Mouse (Mus musculus) kidney, embryonic 14.5 days (tissue): ENCODE data around the gene Lrrn4. TPM values are rescaled to one million over a fixed set of nuclear protein-coding genes. Genes with fewer than 3 reads are reported as not detected.

ENCODE experiments used
- ATAC-seq: fragments of 200-750 bp; cut with Nextera tagmentation; 2 replicates; pipeline ENCODE4 v1.8.0; 2017; ENCODE audit warnings: moderate number of reproducible peaks, mild to moderate bottlenecking, moderate TSS enrichment, moderate library complexity; ENCODE audit not compliant: low FRiP score, low TSS enrichment
- H3K27ac ChIP-seq: fragments of 300-500 bp; sonication (generic); 2 replicates; pipeline ENCODE4 v1.5.1; 2014; ENCODE audit warnings: low read depth, mild to moderate bottlenecking, low read length, moderate library complexity, mixed read lengths
- H3K27me3 ChIP-seq: fragments of 300-500 bp; sonication (generic); 2 replicates; pipeline ENCODE4 v1.6.1; 2014; ENCODE audit warnings: mild to moderate bottlenecking, low read length; ENCODE audit not compliant: control insufficient read depth, insufficient read depth
- H3K36me3 ChIP-seq: fragments of 300-500 bp; sonication (generic); 2 replicates; pipeline ENCODE4 v1.6.1; 2014; ENCODE audit warnings: low read length, mixed read lengths; ENCODE audit not compliant: control insufficient read depth, insufficient read depth
- H3K4me1 ChIP-seq: fragments of 300-500 bp; sonication (generic); 2 replicates; pipeline ENCODE4 v1.6.1; 2014; ENCODE audit warnings: low read length, mixed read lengths; ENCODE audit not compliant: control insufficient read depth, insufficient read depth
- H3K4me2 ChIP-seq: fragments of 300-500 bp; sonication (generic); replicated peaks from 2 replicates; pipeline ENCODE4 v1.6.1; 2014; ENCODE audit warnings: low read depth, mild to moderate bottlenecking, low read length
- H3K4me3 ChIP-seq: fragments of 300-500 bp; sonication (generic); 2 replicates; pipeline ENCODE4 v1.5.1; 2014; ENCODE audit warnings: mild to moderate bottlenecking, low read length
- H3K9ac ChIP-seq: fragments of 300-500 bp; sonication (generic); 2 replicates; pipeline ENCODE4 v1.6.1; 2014; ENCODE audit warnings: low read depth, mild to moderate bottlenecking, low read length, moderate library complexity
- H3K9me3 ChIP-seq: fragments of 300-500 bp; sonication (generic); 2 replicates; pipeline ENCODE4 v1.6.1; 2016; ENCODE audit warnings: low read length; ENCODE audit not compliant: control insufficient read depth
- WGBS: fragments of 180-500 bp; shearing (Covaris S2); extraction: QIAGEN DNeasy Blood & Tissue Kit; methylation state at CpG from one replicate; pipeline ENCODE4 v1.1.7; 2014; 5-methylcytosine and 5-hydroxymethylcytosine counted together
- polyA plus RNA-seq: library from polyadenylated mRNA; unstranded; fragments of >200 nt; fragmentation: Nextera tagmentation; extraction: Ambion mirVana; gene quantifications from 2 replicates; pipeline ENCODE4 v1.2.1, GENCODE M21; 2014

Lrrn4 gene
- polyA plus RNA-seq, 1 experiment from 2014 or later, result 0.55 TPM

GRCm38 (mm10) chr2:132879261-132880044 lies 1.2 kb downstream of the Lrrn4 start:
- H3K4me1 ChIP-seq, result peaks cover 26% of the 10 kb centered on the region
- no peaks in the 10 kb centered on the region for H3K9me3 ChIP-seq
- H3K4me2 ChIP-seq, result peak overlapping the region; percentile 99
- no peaks in the 10 kb centered on the region for H3K36me3 ChIP-seq
- peak; percentile 69 for ATAC-seq
- peak overlapping the region; percentile 53 for H3K9ac ChIP-seq
- under 1% methylated on average over 58 of the region's 58 CpGs for WGBS
- peak overlapping the region; percentile 51 for H3K4me3 ChIP-seq
- peaks cover 32% of the 10 kb centered on the region for H3K27me3 ChIP-seq
- H3K27ac ChIP-seq, result no peak overlapping the region

GRCm38 (mm10) chr2:132876991-132877390 lies 3.7 kb downstream of the Lrrn4 start:
- Histone ChIP-seq H3K27me3 (peaks cover 32% of the 10 kb centered on the region), H3K4me3 (no peak overlapping the region), H3K27ac (no peak overlapping the region), H3K9me3 (no peaks in the 10 kb centered on the region), H3K36me3 (no peaks in the 10 kb centered on the region), H3K9ac (no peak overlapping the region), H3K4me1 (peaks cover 24% of the 10 kb centered on the region), H3K4me2 (no peak overlapping the region)
- 69% methylated on average over 1 of the region's 1 CpGs for WGBS
- no peak for ATAC-seq

- H3K4me1 ChIP-seq, result 0 out of 2 replicates have a peak, but pooled peaks cover under 1% of the 10 kb centered on the region
- H3K36me3 ChIP-seq, result no peaks in the 10 kb centered on the region
- H3K9me3 ChIP-seq, result no peaks in the 10 kb centered on the region
- H3K4me3 ChIP-seq, result no peak overlapping the region
- H3K27me3 ChIP-seq, result peaks cover 10% of the 10 kb centered on the region
- H3K27ac ChIP-seq, result no peak overlapping the region
- 85% methylated on average over 10 of the region's 10 CpGs for WGBS
- no peak overlapping the region for H3K9ac ChIP-seq
- ATAC-seq, result no peak
- H3K4me2 ChIP-seq, result no peak overlapping the region
Measured at GRCm38 (mm10) chr2:132873657-132874326, 6.9 kb downstream of the Lrrn4 start.

- Histone ChIP-seq H3K9ac (no peak overlapping the region), H3K9me3 (no peaks in the 10 kb centered on the region), H3K27me3 (no peaks in the 10 kb centered on the region), H3K27ac (no peak overlapping the region), H3K4me2 (no peak overlapping the region), H3K4me3 (no peak overlapping the region), H3K4me1 (no peaks in the 10 kb centered on the region), H3K36me3 (peaks cover 6% of the 10 kb centered on the region; the same call in 1 of the 2 replicates)
- no peak for ATAC-seq
- WGBS, result 68% methylated on average over 3 of the region's 3 CpGs
Measured at GRCm38 (mm10) chr2:132871663-132872062, 9.0 kb downstream of the Lrrn4 start.

- Histone ChIP-seq H3K36me3 (peaks cover 16% of the 10 kb centered on the region; the same call in 1 of the 2 replicates), H3K4me1 (no peaks in the 10 kb centered on the region), H3K27ac (no peak overlapping the region), H3K9ac (no peak overlapping the region), H3K4me3 (no peak overlapping the region), H3K9me3 (no peaks in the 10 kb centered on the region), H3K4me2 (no peak overlapping the region), H3K27me3 (no peaks in the 10 kb centered on the region)
- no peak for ATAC-seq
- WGBS, result 81% methylated on average over 4 of the region's 4 CpGs
Measured at GRCm38 (mm10) chr2:132870286-132870685, 10.4 kb downstream of the Lrrn4 start.

GRCm38 (mm10) chr2:132869682-132870081 lies 11.0 kb downstream of the Lrrn4 start:
- 90% methylated on average over 5 of the region's 5 CpGs for WGBS
- no peaks in the 10 kb centered on the region for H3K9me3 ChIP-seq

GRCm38 (mm10) chr2:132867521-132867920 lies 13.2 kb downstream of the Lrrn4 start:
- Histone ChIP-seq H3K9ac (no peak overlapping the region), H3K4me1 (no peaks in the 10 kb centered on the region), H3K36me3 (peaks cover 27% of the 10 kb centered on the region), H3K27ac (no peak overlapping the region), H3K4me3 (no peak overlapping the region), H3K27me3 (no peaks in the 10 kb centered on the region), H3K9me3 (no peaks in the 10 kb centered on the region), H3K4me2 (no peak overlapping the region)
- no peak for ATAC-seq
- WGBS, result 81% methylated on average over 5 of the region's 5 CpGs

More at GRCm38 (mm10) chr2:132869682-132870081, 11.0 kb downstream of the Lrrn4 start:
- H3K9ac ChIP-seq, result no peak overlapping the region
- H3K36me3 ChIP-seq, result peaks cover 16% of the 10 kb centered on the region; the same call in 1 of the 2 replicates
- H3K27me3 ChIP-seq, result no peaks in the 10 kb centered on the region
- no peaks in the 10 kb centered on the region for H3K4me1 ChIP-seq
- no peak overlapping the region for H3K4me3 ChIP-seq
- H3K4me2 ChIP-seq, result no peak overlapping the region
- 0 out of 2 replicates have a peak, but pooled peaks have one; percentile 32 for ATAC-seq
- H3K27ac ChIP-seq, result no peak overlapping the region

GRCm38 (mm10) chr2:132863325-132863724 lies 17.4 kb downstream of the Lrrn4 start:
- Histone ChIP-seq H3K4me1 (no peaks in the 10 kb centered on the region), H3K27me3 (no peaks in the 10 kb centered on the region), H3K36me3 (peaks cover 27% of the 10 kb centered on the region), H3K9me3 (no peaks in the 10 kb centered on the region), H3K4me2 (no peak overlapping the region), H3K27ac (no peak overlapping the region), H3K4me3 (no peak overlapping the region), H3K9ac (no peak overlapping the region)
- WGBS, result 96% methylated on average over 2 of the region's 2 CpGs
- no peak for ATAC-seq

GRCm38 (mm10) chr2:132861456-132861855 lies 19.2 kb downstream of the Lrrn4 start:
- ATAC-seq, result no peak
- WGBS, result 93% methylated on average over 2 of the region's 2 CpGs
- Histone ChIP-seq H3K36me3 (peaks cover 20% of the 10 kb centered on the region), H3K4me1 (no peaks in the 10 kb centered on the region), H3K4me2 (no peak overlapping the region), H3K9ac (no peak overlapping the region), H3K27me3 (no peaks in the 10 kb centered on the region), H3K27ac (no peak overlapping the region), H3K9me3 (no peaks in the 10 kb centered on the region), H3K4me3 (no peak overlapping the region)
